Mouse (Mus musculus) forebrain, embryonic 16.5 days (tissue): ENCODE data around the gene Tmed11. TPM values are rescaled to one million over a fixed set of nuclear protein-coding genes. Genes with fewer than 3 reads are reported as not detected.
"Not testable (repeated sequence)": the region's sequence is repeated elsewhere in the genome, so short reads cannot be mapped to it uniquely, and the experiment has no call there.

Experiments used
- ATAC-seq: fragments of 200-750 bp; cut with Nextera tagmentation; 2 replicates; pipeline ENCODE4 v1.8.0; 2017; ENCODE audit warnings: mild to moderate bottlenecking, moderate library complexity
- H3K27ac ChIP-seq: fragments of 300-500 bp; sonication (generic); 2 replicates; pipeline ENCODE4 v1.5.1; 2014; ENCODE audit warnings: low read length, control low read depth
- H3K27me3 ChIP-seq: fragments of 300-500 bp; sonication (generic); replicated peaks from 2 replicates; pipeline ENCODE4 v1.6.1; 2014; ENCODE audit warnings: low read length; ENCODE audit not compliant: control insufficient read depth, insufficient read depth
- H3K36me3 ChIP-seq: fragments of 300-500 bp; sonication (generic); 2 replicates; pipeline ENCODE4 v1.6.1; 2014; ENCODE audit not compliant: control insufficient read depth, insufficient read depth
- H3K4me1 ChIP-seq: fragments of 300-500 bp; sonication (generic); replicated peaks from 2 replicates; pipeline ENCODE4 v1.6.1; 2014; ENCODE audit warnings: low read length; ENCODE audit not compliant: control insufficient read depth, insufficient read depth
- H3K4me2 ChIP-seq: fragments of 300-500 bp; sonication (generic); 2 replicates; pipeline ENCODE4 v1.6.1; 2014; ENCODE audit warnings: mild to moderate bottlenecking, low read length, control low read depth
- H3K4me3 ChIP-seq: fragments of 300-500 bp; sonication (generic); replicated peaks from 2 replicates; pipeline ENCODE4 v1.5.1; 2014; ENCODE audit warnings: mild to moderate bottlenecking, low read length, control low read depth
- H3K9ac ChIP-seq: fragments of 300-500 bp; sonication (generic); replicated peaks from 2 replicates; pipeline ENCODE4 v1.6.1; 2014; ENCODE audit warnings: low read depth, low read length, control low read depth
- H3K9me3 ChIP-seq: fragments of 300-500 bp; sonication (generic); 2 replicates; pipeline ENCODE4 v1.6.1; 2016; ENCODE audit warnings: low read length; ENCODE audit not compliant: control insufficient read depth
- WGBS: fragments of 180-500 bp; shearing (Covaris S2); extraction: QIAGEN DNeasy Blood & Tissue Kit; methylation state at CpG from one replicate; pipeline ENCODE4 v1.1.7; 2014; 5-methylcytosine and 5-hydroxymethylcytosine counted together
- polyA plus RNA-seq: library from polyadenylated mRNA; unstranded; fragments of >200 nt; fragmentation: Nextera tagmentation; extraction: Ambion mirVana; gene quantifications from 2 replicates; pipeline ENCODE4 v1.2.1, GENCODE M21; 2015

Tmed11 gene
- polyA plus RNA-seq = not detected in 2 replicates

DNA sequence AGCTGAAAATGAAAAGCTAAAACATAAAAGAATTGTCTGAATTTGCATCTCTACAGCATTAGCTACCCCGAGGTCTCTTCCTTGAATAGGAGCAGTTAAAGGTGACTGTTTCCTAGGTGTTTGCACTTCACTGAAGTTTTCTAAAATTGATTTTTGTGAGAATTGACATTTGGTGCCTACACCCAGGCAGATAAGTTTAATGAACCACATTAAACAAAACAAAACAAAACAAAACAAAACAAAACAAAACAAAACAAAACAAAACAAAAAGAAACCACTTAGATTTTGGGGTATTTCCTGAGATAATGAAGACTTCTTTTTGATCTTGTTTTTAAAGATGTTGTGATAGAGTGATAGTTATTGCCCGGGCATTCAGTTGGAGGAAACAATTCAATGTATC, at the start of gene Tmed11:
Tmed11 (minus strand) TSS at position 101 of the 400 bp plus-strand sequence.
- ATAC-seq, H3K27me3 ChIP-seq, H3K4me2 ChIP-seq, H3K27ac ChIP-seq, H3K4me1 ChIP-seq, H3K9me3 ChIP-seq, H3K36me3 ChIP-seq, H3K9ac ChIP-seq, H3K4me3 ChIP-seq: not testable (repeated sequence)
- 48% methylated on average over 2 of the region's 2 CpGs for WGBS

DNA sequence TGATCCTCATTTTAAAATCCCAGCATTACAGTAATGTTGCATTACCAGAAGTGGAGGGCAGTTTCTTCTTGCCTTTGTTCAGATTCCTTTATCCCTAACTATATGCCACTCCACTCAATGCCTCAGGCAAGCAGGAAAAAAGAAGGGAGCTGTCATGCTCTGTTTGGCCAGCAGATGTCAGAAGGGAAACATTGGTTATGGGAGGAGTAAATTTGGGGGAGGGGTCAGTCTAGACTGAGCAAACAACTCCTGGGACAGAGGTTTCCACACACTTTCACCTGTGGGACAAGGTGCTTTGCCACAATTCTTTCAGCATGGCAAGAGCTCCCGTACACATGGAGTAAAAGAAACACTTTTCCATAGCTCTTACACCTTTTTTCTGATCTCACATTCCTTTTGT, 41.0 kb upstream of the Tmed11 start:
- Histone ChIP-seq H3K9me3 (no peaks in the 10 kb centered on the region), H3K4me2 (no peak overlapping the region), H3K4me3 (no peak overlapping the region), H3K27ac (no peak overlapping the region), H3K4me1 (no peaks in the 10 kb centered on the region), H3K9ac (no peak overlapping the region), H3K27me3 (no peaks in the 10 kb centered on the region), H3K36me3 (no peaks in the 10 kb centered on the region)
- ATAC-seq = no peak
- 67% methylated on average over 1 of the region's 1 CpGs for WGBS

- WGBS = 70% methylated on average over 2 of the region's 2 CpGs
- no peak overlapping the region for H3K4me2 ChIP-seq
- H3K27ac ChIP-seq = no peak overlapping the region
- H3K4me1 ChIP-seq = no peaks in the 10 kb centered on the region
- no peak overlapping the region for H3K4me3 ChIP-seq
- H3K9ac ChIP-seq = no peak overlapping the region
- no peaks in the 10 kb centered on the region for H3K36me3 ChIP-seq
- no peaks in the 10 kb centered on the region for H3K9me3 ChIP-seq
- ATAC-seq = no peak
- no peaks in the 10 kb centered on the region for H3K27me3 ChIP-seq
These were observed 28.1 kb upstream of the Tmed11 start for GRCm38 (mm10) chr5:108823276-108823675.

- H3K9me3 ChIP-seq, H3K4me1 ChIP-seq, ATAC-seq, H3K36me3 ChIP-seq, H3K4me2 ChIP-seq, H3K27ac ChIP-seq, H3K9ac ChIP-seq, H3K27me3 ChIP-seq, H3K4me3 ChIP-seq: not testable (repeated sequence)
- WGBS = 83% methylated on average over 2 of the region's 2 CpGs
These were observed 13.6 kb upstream of the Tmed11 start, which contains the start of gene Vmn2r8 for GRCm38 (mm10) chr5:108808750-108809149. Gene Vmn2r8, minus strand, starts transcription at chr5:108808850.

DNA sequence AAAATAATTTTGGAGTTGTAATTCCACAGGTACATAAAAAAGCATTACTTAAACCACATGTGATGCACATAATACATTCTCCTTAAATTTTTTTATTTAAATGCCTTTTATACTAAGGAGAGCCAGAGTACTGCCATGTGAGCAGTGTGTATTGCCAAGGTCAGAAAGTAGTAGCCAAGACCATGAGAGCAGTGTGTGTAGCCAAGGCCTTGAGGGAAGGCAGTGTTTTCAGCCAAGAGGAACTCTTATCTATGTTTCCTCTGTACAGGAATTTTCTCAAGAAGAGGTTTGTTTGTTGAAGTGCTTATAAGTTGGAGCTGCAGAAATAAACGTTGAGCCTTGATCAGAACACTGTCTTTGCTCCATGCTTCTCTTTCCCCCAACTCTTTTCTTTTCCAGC, 8.5 kb upstream of the Tmed11 start:
- 55% methylated on average over 1 of the region's 1 CpGs for WGBS
- ATAC-seq = no peak
- H3K9ac ChIP-seq = no peak overlapping the region
- H3K27ac ChIP-seq = no peak overlapping the region
- no peaks in the 10 kb centered on the region for H3K9me3 ChIP-seq
- H3K36me3 ChIP-seq = no peaks in the 10 kb centered on the region
- no peaks in the 10 kb centered on the region for H3K27me3 ChIP-seq
- H3K4me3 ChIP-seq = no peak overlapping the region
- no peaks in the 10 kb centered on the region for H3K4me1 ChIP-seq
- no peak overlapping the region for H3K4me2 ChIP-seq

DNA sequence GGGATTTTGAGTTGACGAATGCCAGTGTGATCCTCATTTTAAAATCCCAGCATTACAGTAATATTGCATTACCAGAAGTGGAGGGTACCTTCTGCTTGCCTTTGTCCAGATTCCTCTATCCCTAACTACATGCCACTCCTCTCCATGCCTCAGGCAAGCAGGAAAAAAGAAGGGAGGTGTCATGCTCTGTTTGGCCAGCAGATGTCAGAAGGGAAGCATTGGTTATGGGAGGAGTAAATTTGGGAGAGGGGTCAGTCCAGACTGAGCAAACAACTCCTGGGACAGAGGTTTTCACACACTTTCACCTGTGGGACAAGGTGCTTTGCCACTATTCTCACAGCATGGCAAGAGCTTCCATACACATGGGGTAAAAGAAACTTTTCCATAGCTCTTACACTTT, 4.8 kb downstream of the Tmed11 start:
- 45% methylated on average over 1 of the region's 1 CpGs for WGBS
- not testable (repeated sequence) for ATAC-seq, H3K27ac ChIP-seq, H3K27me3 ChIP-seq, H3K4me3 ChIP-seq, H3K4me1 ChIP-seq, H3K9ac ChIP-seq, H3K9me3 ChIP-seq, H3K4me2 ChIP-seq, H3K36me3 ChIP-seq

GRCm38 (mm10) chr5:108774630-108775306, 20.4 kb downstream of the Tmed11 start, which contains the start of gene Rnf212:
Gene Rnf212, minus strand, starts transcription at chr5:108774982.
- Histone ChIP-seq H3K27me3 (no peaks in the 10 kb centered on the region), H3K4me3 (no peak within 1 kb of the TSS), H3K9ac (no peak within 1 kb of the TSS), H3K36me3 (no peaks in the 10 kb centered on the region), H3K27ac (no peak within 1 kb of the TSS), H3K4me2 (no peak within 1 kb of the TSS), H3K9me3 (no peaks in the 10 kb centered on the region), H3K4me1 (no peaks in the 10 kb centered on the region)
- ATAC-seq = no peak
- WGBS = 82% methylated on average over 40 of the region's 40 CpGs

- Histone ChIP-seq H3K4me2 (no peak overlapping the region), H3K9me3 (no peaks in the 10 kb centered on the region), H3K4me1 (no peaks in the 10 kb centered on the region), H3K9ac (no peak overlapping the region), H3K27ac (no peak overlapping the region), H3K27me3 (no peaks in the 10 kb centered on the region), H3K4me3 (no peak overlapping the region), H3K36me3 (no peaks in the 10 kb centered on the region)
- WGBS = 87% methylated on average over 2 of the region's 2 CpGs
- ATAC-seq = no peak
These were observed 35.2 kb downstream of the Tmed11 start for GRCm38 (mm10) chr5:108760002-108760401.

- Histone ChIP-seq H3K27ac (no peak overlapping the region), H3K9me3 (no peaks in the 10 kb centered on the region), H3K27me3 (no peaks in the 10 kb centered on the region), H3K9ac (no peak overlapping the region), H3K4me3 (no peak overlapping the region), H3K36me3 (no peaks in the 10 kb centered on the region), H3K4me2 (no peak overlapping the region), H3K4me1 (no peaks in the 10 kb centered on the region)
- no peak for ATAC-seq
- WGBS = 61% methylated on average over 3 of the region's 3 CpGs
These were observed 36.8 kb downstream of the Tmed11 start for GRCm38 (mm10) chr5:108758396-108758795.

DNA sequence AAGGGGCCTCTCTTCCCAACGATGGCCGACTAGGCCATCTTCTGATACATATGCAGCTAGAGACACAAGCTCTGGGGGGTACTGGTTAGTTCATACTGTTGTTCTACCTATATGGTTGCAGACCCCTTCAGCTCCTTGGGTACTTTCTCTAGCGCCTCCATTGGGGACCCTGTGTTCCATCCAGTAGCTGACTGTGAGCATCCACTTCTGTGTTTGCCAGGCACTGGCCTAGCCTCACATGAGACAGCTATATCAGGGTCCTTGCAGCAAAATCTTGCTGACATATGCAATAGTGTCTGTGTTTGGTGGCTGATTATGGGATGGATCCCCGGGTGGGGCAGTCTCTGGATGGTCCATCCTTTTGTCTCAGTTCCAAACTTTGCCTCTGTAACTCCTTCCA, 43.9 kb downstream of the Tmed11 start:
- ATAC-seq = not testable (repeated sequence)

More for the DNA sequence above, 43.9 kb downstream of the Tmed11 start:
- not testable (repeated sequence) for H3K9ac ChIP-seq, H3K27me3 ChIP-seq, H3K4me1 ChIP-seq, H3K36me3 ChIP-seq, H3K4me2 ChIP-seq, H3K27ac ChIP-seq, H3K4me3 ChIP-seq, H3K9me3 ChIP-seq
- 84% methylated on average over 4 of the region's 4 CpGs for WGBS
